Mouse (Mus musculus) heart, adult 18-20 months (tissue): ENCODE measurements around the gene Prl8a9. TPM values are rescaled to one million over a fixed set of nuclear protein-coding genes. Genes with fewer than 3 reads are reported as not detected.

Experiments
- DNase-seq, 2 experiments: peaks; one replicate each; pipeline ENCODE4 v3.0.0; 2021 to 2022; ENCODE audit warnings: mixed read lengths in 1 of 2
- long read RNA-seq, 2 experiments: library from polyadenylated mRNA; stranded (forward); transcript quantifications; one replicate each; pipeline ENCODE4 v2.0.0; 2021
- total RNA-seq, 2 experiments: library from RNA; stranded (reverse); gene quantifications; 2 replicates each; pipeline ENCODE4 v1.2.3; 2021

The Prl8a9 gene
- total RNA-seq: not detected
- long read RNA-seq, experiment 1: 0 reads
- long read RNA-seq, experiment 2: 0 reads

DNA sequence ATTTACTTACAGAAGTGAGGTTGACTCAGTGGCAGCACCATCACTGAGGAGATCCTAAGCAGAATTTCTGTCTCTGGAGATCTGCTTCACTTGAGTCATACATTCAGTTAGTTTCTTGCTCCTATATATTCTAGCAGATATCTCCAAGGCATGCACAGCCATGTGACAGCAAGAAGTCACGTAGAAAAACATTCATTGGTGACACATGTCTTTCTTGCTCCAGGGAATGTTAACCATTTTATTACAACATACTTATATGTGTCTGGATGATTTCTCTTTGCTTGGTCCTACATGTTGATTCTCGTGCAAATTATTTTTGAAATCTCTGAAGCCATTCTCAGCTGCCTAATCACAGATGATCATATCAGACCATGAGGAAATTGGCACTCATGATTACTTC is at the start of gene Prl8a9:
Gene Prl8a9 (minus strand): TSS at position 101 of the 400 bp plus-strand sequence.
- DNase-seq: no peak

DNA sequence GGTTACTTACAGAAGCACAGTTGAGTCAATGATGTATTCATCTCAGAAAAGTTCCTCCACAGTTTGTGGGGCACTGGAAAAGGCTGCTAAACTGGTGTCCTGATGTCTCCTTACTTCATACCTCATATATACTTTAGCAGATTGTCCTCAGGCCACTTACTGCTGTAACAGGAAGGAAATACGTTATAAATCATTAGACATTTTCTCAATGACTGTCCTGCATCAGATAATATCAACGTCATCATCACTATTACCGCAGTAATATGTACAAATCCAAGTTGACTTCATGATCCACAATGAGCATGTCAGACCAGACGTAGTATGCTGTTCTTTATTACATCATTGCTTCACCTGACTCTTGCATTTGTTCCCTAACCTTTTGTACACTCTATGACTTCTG is 46.1 kb upstream of the Prl8a9 start, which contains the start of gene Prl7b1:
Gene Prl7b1 (minus strand): TSS at position 101 of the 400 bp plus-strand sequence.
- DNase-seq: no peak

- DNase-seq: no peak
Measured at GRCm38 (mm10) chr13:27582071-27582470, 17.7 kb upstream of the Prl8a9 start, which contains the start of gene Prl8a1. Prl8a1 (minus strand) TSS chr13:27582171.

DNA sequence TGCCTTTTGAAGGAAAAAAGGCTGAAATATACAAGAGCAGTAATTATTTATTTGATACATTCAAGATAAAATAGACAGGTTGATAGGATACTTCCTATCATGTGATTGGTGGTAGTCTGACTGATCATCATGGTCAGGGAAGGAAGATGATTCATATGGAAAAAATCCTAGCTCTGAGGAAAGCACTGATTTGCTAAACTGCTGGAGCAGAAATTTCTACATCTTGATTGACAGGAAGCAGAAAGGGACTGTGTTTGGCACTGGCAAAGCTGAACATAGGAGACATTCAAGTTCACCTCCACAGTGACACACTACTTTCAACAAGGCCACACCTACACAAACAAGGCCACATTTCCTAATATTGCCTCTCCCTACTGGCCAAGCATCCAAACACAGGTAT is 11.1 kb downstream of the Prl8a9 start:
- no peak for DNase-seq

- no peak for DNase-seq
Measured at GRCm38 (mm10) chr13:27523156-27523555, 41.2 kb downstream of the Prl8a9 start.

DNA sequence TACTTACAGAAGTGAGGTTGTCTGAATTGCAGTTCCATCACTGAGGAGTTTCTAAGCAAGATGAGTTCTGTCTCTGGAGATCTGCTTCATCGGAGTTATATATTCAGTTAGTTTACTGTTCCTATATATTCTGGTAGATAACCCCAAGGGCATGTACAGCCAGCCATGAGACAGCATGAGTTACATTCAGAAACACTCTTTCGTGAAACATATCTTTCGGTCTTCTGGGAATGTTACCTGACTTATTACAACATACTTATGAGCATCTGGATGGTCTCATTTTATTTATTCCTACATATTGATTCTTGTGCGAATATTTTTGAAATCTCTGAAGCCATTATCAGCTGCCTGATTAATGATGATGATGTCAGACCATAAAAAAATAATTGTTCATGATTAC is 51.3 kb downstream of the Prl8a9 start, which contains the start of gene Prl8a8:
Gene Prl8a8 (minus strand): TSS at position 101 of the 400 bp plus-strand sequence.
- no peak for DNase-seq

Other genes starting within 250 kb of the Prl8a9 start
- gene Prl8a2, start 218.9 kb downstream of the Prl8a9 start, total RNA-seq: not detected
- gene Prl2b1, start 173.8 kb downstream of the Prl8a9 start, total RNA-seq: not detected
- gene Prl8a6, start 125.9 kb downstream of the Prl8a9 start, total RNA-seq: not detected
- gene Prl8a8, start 51.4 kb downstream of the Prl8a9 start, total RNA-seq: not detected
- not detected for gene Prl8a1, start 17.6 kb upstream of the Prl8a9 start, total RNA-seq
- not detected for gene Prl7b1, start 46.0 kb upstream of the Prl8a9 start, total RNA-seq
- not detected for gene Prl7a1, start 77.9 kb upstream of the Prl8a9 start, total RNA-seq
- not detected for gene Prl7a2, start 103.4 kb upstream of the Prl8a9 start, total RNA-seq
- gene Prl7d1, start 152.1 kb upstream of the Prl8a9 start, total RNA-seq: not detected
- gene Prl7c1, start 216.2 kb upstream of the Prl8a9 start, total RNA-seq: not detected
- not detected for gene Prl2a1, start 237.0 kb upstream of the Prl8a9 start, total RNA-seq